Mouse (Mus musculus): ENCODE measurements around the gene Prok1. TPM values are rescaled to one million over a fixed set of nuclear protein-coding genes. Genes with fewer than 3 reads are reported as not detected.

Prok1 gene
- polyA plus RNA-seq, 1 experiment from 2014 or later = 10.5 TPM

DNA sequence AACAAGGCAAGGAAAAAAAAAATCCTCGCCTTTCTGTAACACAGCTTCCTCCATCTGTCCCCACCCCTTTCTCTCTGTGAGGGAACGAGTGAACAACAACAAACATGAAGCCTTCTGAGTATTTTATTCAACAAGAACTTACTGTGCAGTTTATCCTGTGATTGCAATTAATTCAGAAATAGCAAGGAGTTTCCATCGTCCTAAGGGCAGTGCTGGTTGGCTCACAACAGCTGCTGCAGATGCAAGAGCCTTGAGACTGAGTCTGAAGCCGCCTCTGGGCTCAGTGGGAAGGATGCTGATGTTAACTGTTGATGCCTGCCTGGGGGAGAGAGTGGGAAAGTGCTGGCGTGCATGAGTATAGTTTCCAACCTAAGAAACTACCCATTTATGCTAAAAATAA, 18.4 kb upstream of the Prok1 start:
- 51% methylated on average over 5 of the region's 5 CpGs for WGBS (ENCODE audit: insufficient replicate concordance)
- DNase-seq (no peak), ATAC-seq (no peak)
- Histone ChIP-seq H3K9ac (replicated peaks) (no peak overlapping the region), H3K27ac (ENCODE audit: low read depth) (no peak overlapping the region), H3K9me3 (ENCODE audit: low read length) (no peaks in the 10 kb centered on the region), H3K27me3 (ENCODE audit: insufficient read depth, low read length) (no peaks in the 10 kb centered on the region), H3K4me3 (ENCODE audit: low read depth, low read length) (no peak overlapping the region), H3K36me3 (replicated peaks; ENCODE audit: insufficient read depth, low read length) (no peaks in the 10 kb centered on the region), H3K4me2 (ENCODE audit: low read depth, low read length) (no peak overlapping the region), H3K4me1 (ENCODE audit: insufficient read depth) (no peaks in the 10 kb centered on the region)
- TF ChIP-seq CTCF (IDR thresholded peaks at IDR 0.05; ENCODE audit: low read depth) = no peak

DNA sequence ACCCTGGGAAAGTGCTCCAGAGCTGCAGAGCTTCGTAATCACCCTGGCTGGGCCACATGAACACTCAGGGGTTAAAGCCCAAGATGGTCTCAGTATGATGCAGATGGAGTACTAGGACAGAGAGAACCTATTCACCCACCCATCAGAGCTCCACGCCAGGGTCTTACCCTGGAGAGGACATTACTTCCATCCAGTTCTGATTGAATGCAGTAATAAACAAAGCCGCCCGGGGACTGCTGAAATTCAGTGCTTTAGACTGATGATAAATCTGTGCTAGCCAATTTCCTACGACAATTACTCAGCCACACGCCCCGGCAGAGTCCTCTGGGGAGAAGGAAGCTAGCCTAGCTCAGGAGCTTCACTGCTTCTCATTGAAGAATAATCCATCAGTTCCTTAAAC, 17.2 kb upstream of the Prok1 start:
- Histone ChIP-seq H3K9ac (replicated peaks) (no peak overlapping the region), H3K4me2 (ENCODE audit: low read depth, low read length) (no peak overlapping the region), H3K4me3 (ENCODE audit: low read depth, low read length) (no peak overlapping the region), H3K27me3 (ENCODE audit: insufficient read depth, low read length) (no peaks in the 10 kb centered on the region), H3K4me1 (ENCODE audit: insufficient read depth) (no peaks in the 10 kb centered on the region), H3K36me3 (replicated peaks; ENCODE audit: insufficient read depth, low read length) (no peaks in the 10 kb centered on the region), H3K9me3 (ENCODE audit: low read length) (no peaks in the 10 kb centered on the region), H3K27ac (ENCODE audit: low read depth) (no peak overlapping the region)
- TF ChIP-seq EP300 (IDR thresholded peaks at IDR 0.05; ENCODE audit: low read depth) = no peak
- TF ChIP-seq CTCF (IDR thresholded peaks at IDR 0.05; ENCODE audit: low read depth) = no peak
- no peak for DNase-seq
- ATAC-seq = no peak
- 69% methylated on average over 7 of the region's 7 CpGs for WGBS (ENCODE audit: insufficient replicate concordance)

- 78% methylated on average over 3 of the region's 3 CpGs for WGBS (ENCODE audit: insufficient replicate concordance)
- Histone ChIP-seq H3K36me3 (replicated peaks; ENCODE audit: insufficient read depth, low read length) (no peaks in the 10 kb centered on the region), H3K4me1 (ENCODE audit: insufficient read depth) (no peaks in the 10 kb centered on the region), H3K4me3 (ENCODE audit: low read depth, low read length) (no peak overlapping the region), H3K4me2 (ENCODE audit: low read depth, low read length) (no peak overlapping the region), H3K27me3 (ENCODE audit: insufficient read depth, low read length) (no peaks in the 10 kb centered on the region), H3K27ac (ENCODE audit: low read depth) (no peak overlapping the region), H3K9me3 (ENCODE audit: low read length) (no peaks in the 10 kb centered on the region), H3K9ac (replicated peaks) (no peak overlapping the region)
- DNase-seq (no peak), ATAC-seq (no peak)
- no peak for TF ChIP-seq CTCF (IDR thresholded peaks at IDR 0.05; ENCODE audit: low read depth)
- no peak for TF ChIP-seq EP300 (IDR thresholded peaks at IDR 0.05; ENCODE audit: low read depth)
Observed at GRCm38 (mm10) chr3:107255992-107256391, 16.5 kb upstream of the Prok1 start.

- no peak for ATAC-seq
Observed at GRCm38 (mm10) chr3:107253925-107254324, 14.4 kb upstream of the Prok1 start.

GRCm38 (mm10) chr3:107252035-107252434, 12.5 kb upstream of the Prok1 start:
- H3K27ac ChIP-seq (ENCODE audit: low read depth) = no peak overlapping the region
- no peaks in the 10 kb centered on the region for H3K4me1 ChIP-seq (ENCODE audit: insufficient read depth)
- peak; percentile 53 for ATAC-seq
- H3K4me3 ChIP-seq (ENCODE audit: low read depth, low read length) = no peak overlapping the region
- TF ChIP-seq EP300 (IDR thresholded peaks at IDR 0.05; ENCODE audit: low read depth) (no peak), CTCF (IDR thresholded peaks at IDR 0.05; ENCODE audit: low read depth) (no peak)
- no peaks in the 10 kb centered on the region for H3K27me3 ChIP-seq (ENCODE audit: insufficient read depth, low read length)
- H3K4me2 ChIP-seq (ENCODE audit: low read depth, low read length) = no peak overlapping the region
- DNase-seq = no peak
- H3K9ac ChIP-seq (replicated peaks) = no peak overlapping the region
- H3K9me3 ChIP-seq (ENCODE audit: low read length) = no peaks in the 10 kb centered on the region
- H3K36me3 ChIP-seq (replicated peaks; ENCODE audit: insufficient read depth, low read length) = no peaks in the 10 kb centered on the region
- 17% methylated on average over 4 of the region's 4 CpGs for WGBS (ENCODE audit: insufficient replicate concordance)

More at GRCm38 (mm10) chr3:107253925-107254324, 14.4 kb upstream of the Prok1 start:
- Histone ChIP-seq H3K4me1 (ENCODE audit: insufficient read depth) (no peaks in the 10 kb centered on the region), H3K27ac (ENCODE audit: low read depth) (no peak overlapping the region), H3K4me2 (ENCODE audit: low read depth, low read length) (no peak overlapping the region), H3K27me3 (ENCODE audit: insufficient read depth, low read length) (no peaks in the 10 kb centered on the region), H3K4me3 (ENCODE audit: low read depth, low read length) (no peak overlapping the region), H3K9ac (replicated peaks) (no peak overlapping the region), H3K9me3 (ENCODE audit: low read length) (no peaks in the 10 kb centered on the region), H3K36me3 (replicated peaks; ENCODE audit: insufficient read depth, low read length) (no peaks in the 10 kb centered on the region)
- no peak for DNase-seq
- TF ChIP-seq EP300 (IDR thresholded peaks at IDR 0.05; ENCODE audit: low read depth) (no peak), CTCF (IDR thresholded peaks at IDR 0.05; ENCODE audit: low read depth) (no peak)
- 67% methylated on average over 5 of the region's 5 CpGs for WGBS (ENCODE audit: insufficient replicate concordance)

- ATAC-seq (no peak), DNase-seq (no peak)
- no peak overlapping the region for H3K4me3 ChIP-seq (ENCODE audit: low read depth, low read length)
- no peak overlapping the region for H3K27ac ChIP-seq (ENCODE audit: low read depth)
- no peaks in the 10 kb centered on the region for H3K27me3 ChIP-seq (ENCODE audit: insufficient read depth, low read length)
- 34% methylated on average over 2 of the region's 2 CpGs for WGBS (ENCODE audit: insufficient replicate concordance)
- H3K36me3 ChIP-seq (replicated peaks; ENCODE audit: insufficient read depth, low read length) = no peaks in the 10 kb centered on the region
- H3K9ac ChIP-seq (replicated peaks) = no peak overlapping the region
- H3K4me1 ChIP-seq (ENCODE audit: insufficient read depth) = no peaks in the 10 kb centered on the region
- H3K9me3 ChIP-seq (ENCODE audit: low read length) = no peaks in the 10 kb centered on the region
- no peak overlapping the region for H3K4me2 ChIP-seq (ENCODE audit: low read depth, low read length)
- no peak for TF ChIP-seq CTCF (IDR thresholded peaks at IDR 0.05; ENCODE audit: low read depth)
- no peak for TF ChIP-seq EP300 (IDR thresholded peaks at IDR 0.05; ENCODE audit: low read depth)
Observed at GRCm38 (mm10) chr3:107250320-107250719, 10.8 kb upstream of the Prok1 start.

- no peak for ATAC-seq
Observed at GRCm38 (mm10) chr3:107249042-107249441, 9.5 kb upstream of the Prok1 start.

More at GRCm38 (mm10) chr3:107249042-107249441, 9.5 kb upstream of the Prok1 start:
- H3K9ac ChIP-seq (replicated peaks) = no peak overlapping the region
- H3K27ac ChIP-seq (ENCODE audit: low read depth) = no peak overlapping the region
- 29% methylated on average over 3 of the region's 3 CpGs for WGBS (ENCODE audit: insufficient replicate concordance)
- H3K36me3 ChIP-seq (replicated peaks; ENCODE audit: insufficient read depth, low read length) = no peaks in the 10 kb centered on the region
- no peak overlapping the region for H3K4me3 ChIP-seq (ENCODE audit: low read depth, low read length)
- no peaks in the 10 kb centered on the region for H3K4me1 ChIP-seq (ENCODE audit: insufficient read depth)
- no peaks in the 10 kb centered on the region for H3K27me3 ChIP-seq (ENCODE audit: insufficient read depth, low read length)
- no peak for DNase-seq
- H3K4me2 ChIP-seq (ENCODE audit: low read depth, low read length) = no peak overlapping the region
- H3K9me3 ChIP-seq (ENCODE audit: low read length) = no peaks in the 10 kb centered on the region
- TF ChIP-seq CTCF (IDR thresholded peaks at IDR 0.05; ENCODE audit: low read depth) = no peak
- no peak for TF ChIP-seq EP300 (IDR thresholded peaks at IDR 0.05; ENCODE audit: low read depth)

Measured in liver, postnatal 0 days (tissue).